Mouse (Mus musculus) E14TG2a.4 (cell line): ENCODE data around the gene B4galnt4.

Experiments used
- CTCF ChIP-seq: conservative IDR thresholded peaks from 2 replicates; pipeline ENCODE4 v1.5.1; 2014; ENCODE audit warnings: low read length
- NANOG ChIP-seq: IDR thresholded peaks from 2 replicates; pipeline ENCODE4 v1.6.1; 2014; ENCODE audit warnings: borderline replicate concordance, low read length, mixed read lengths
- POU5F1 ChIP-seq: IDR thresholded peaks from 2 replicates; pipeline ENCODE4 v1.6.1; 2014; ENCODE audit warnings: low read length, borderline replicate concordance

DNA sequence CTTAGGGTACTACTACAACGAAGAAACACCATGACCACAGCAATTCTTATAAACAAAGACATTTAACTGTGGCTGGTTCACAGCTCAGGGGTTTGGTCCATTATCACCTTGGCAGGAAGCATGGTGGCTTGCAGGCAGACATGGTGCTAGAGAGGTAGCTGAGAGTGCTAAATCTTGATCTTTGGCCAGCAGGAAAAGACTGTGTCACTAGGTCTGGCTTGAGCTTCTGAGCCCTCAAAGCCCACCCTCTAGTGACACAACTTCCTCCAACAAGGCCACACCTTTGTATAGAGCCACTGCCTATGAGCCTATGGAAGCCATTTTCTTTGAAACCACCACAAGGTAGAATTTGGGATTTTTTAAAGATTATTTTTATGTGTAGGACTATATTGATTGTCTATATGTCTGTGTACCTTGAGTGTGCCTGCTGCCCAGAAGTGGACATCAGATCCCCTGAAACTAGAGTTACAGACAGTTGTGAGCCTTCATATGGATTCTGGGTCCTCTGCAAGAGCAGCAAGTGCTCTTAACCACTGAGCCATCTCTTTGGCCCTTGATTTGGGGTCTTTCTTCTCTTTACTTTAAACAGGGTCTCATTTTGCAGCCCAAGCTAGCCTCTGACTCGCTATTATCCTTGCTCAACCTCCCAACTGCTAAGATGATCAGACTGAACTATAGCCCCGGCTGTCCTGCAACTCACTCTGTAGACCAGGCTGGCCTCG is 21.4 kb upstream of the B4galnt4 start:
- TF ChIP-seq CTCF: no peak
- no peak for TF ChIP-seq NANOG
- no peak for TF ChIP-seq POU5F1
